Mouse (Mus musculus) heart, embryonic 14.5 days (tissue): ENCODE data around the gene Umps. TPM values are rescaled to one million over a fixed set of nuclear protein-coding genes. Genes with fewer than 3 reads are reported as not detected.

Experiments used
- ATAC-seq: fragments of 200-750 bp; cut with Nextera tagmentation; 2 replicates; pipeline ENCODE4 v1.8.0; 2017; ENCODE audit warnings: low read depth, moderate TSS enrichment; ENCODE audit not compliant: insufficient number of reproducible peaks, insufficient read depth, low FRiP score
- H3K27ac ChIP-seq, 2 experiments: fragments of 200-500 bp in 1 of 2; fragments of 300-500 bp in 1 of 2; sonication (generic) in 1 of 2; replicated peaks in 1 of 2; 2 replicates each; pipeline ENCODE4 v1.5.1; 2012 to 2014; ENCODE audit warnings: low read depth in 2 of 2, low read length in 2 of 2, control low read depth in 1 of 2, mild to moderate bottlenecking in 1 of 2, mixed read lengths in 1 of 2; ENCODE audit not compliant: control insufficient read depth in 1 of 2, insufficient read depth in 1 of 2
- H3K27me3 ChIP-seq: fragments of 300-500 bp; sonication (generic); 2 replicates; pipeline ENCODE4 v1.6.1; 2014; ENCODE audit warnings: mild to moderate bottlenecking, low read length, control low read depth; ENCODE audit not compliant: control insufficient read depth, insufficient read depth
- H3K36me3 ChIP-seq: fragments of 300-500 bp; sonication (generic); 2 replicates; pipeline ENCODE4 v1.6.1; 2014; ENCODE audit warnings: mild to moderate bottlenecking, control low read depth, low read length, mixed read lengths; ENCODE audit not compliant: control insufficient read depth, insufficient read depth
- H3K4me1 ChIP-seq, 2 experiments: fragments of 200-500 bp in 1 of 2; fragments of 300-500 bp in 1 of 2; sonication (generic) in 1 of 2; 2 replicates each; pipeline ENCODE4 v1.6.1; 2012 to 2014; ENCODE audit warnings: low read length in 2 of 2, control low read depth in 1 of 2, mixed read lengths in 1 of 2; ENCODE audit not compliant: control insufficient read depth in 2 of 2, insufficient read depth in 2 of 2
- H3K4me2 ChIP-seq: fragments of 300-500 bp; sonication (generic); 2 replicates; pipeline ENCODE4 v1.6.1; 2014; ENCODE audit warnings: mild to moderate bottlenecking, low read length
- H3K4me3 ChIP-seq, 2 experiments: fragments of 200-500 bp in 1 of 2; fragments of 300-500 bp in 1 of 2; sonication (generic) in 1 of 2; 2 replicates each; pipeline ENCODE4 v1.5.1; 2012 to 2014; ENCODE audit warnings: low read length in 2 of 2, mild to moderate bottlenecking in 2 of 2, control low read depth in 1 of 2, low read depth in 1 of 2, moderate library complexity in 1 of 2; ENCODE audit not compliant: control insufficient read depth in 1 of 2, insufficient read depth in 1 of 2
- H3K9ac ChIP-seq: fragments of 300-500 bp; sonication (generic); 2 replicates; pipeline ENCODE4 v1.6.1; 2014; ENCODE audit warnings: mild to moderate bottlenecking, low read length
- H3K9me3 ChIP-seq: fragments of 300-500 bp; sonication (generic); 2 replicates; pipeline ENCODE4 v1.6.1; 2016; ENCODE audit warnings: low read length, control low read depth; ENCODE audit not compliant: control insufficient read depth
- WGBS: fragments of 180-500 bp; shearing (Covaris S2); extraction: QIAGEN DNeasy Blood & Tissue Kit; methylation state at CpG from one replicate; pipeline ENCODE4 v1.1.7; 2014; 5-methylcytosine and 5-hydroxymethylcytosine counted together
- polyA plus RNA-seq: library from polyadenylated mRNA; unstranded; fragments of >200 nt; fragmentation: Nextera tagmentation; extraction: Ambion mirVana; gene quantifications from 2 replicates; pipeline ENCODE4 v1.2.1, GENCODE M21; 2014

Umps gene
- 26.9 and 29.7 TPM in 2 replicates for polyA plus RNA-seq

DNA sequence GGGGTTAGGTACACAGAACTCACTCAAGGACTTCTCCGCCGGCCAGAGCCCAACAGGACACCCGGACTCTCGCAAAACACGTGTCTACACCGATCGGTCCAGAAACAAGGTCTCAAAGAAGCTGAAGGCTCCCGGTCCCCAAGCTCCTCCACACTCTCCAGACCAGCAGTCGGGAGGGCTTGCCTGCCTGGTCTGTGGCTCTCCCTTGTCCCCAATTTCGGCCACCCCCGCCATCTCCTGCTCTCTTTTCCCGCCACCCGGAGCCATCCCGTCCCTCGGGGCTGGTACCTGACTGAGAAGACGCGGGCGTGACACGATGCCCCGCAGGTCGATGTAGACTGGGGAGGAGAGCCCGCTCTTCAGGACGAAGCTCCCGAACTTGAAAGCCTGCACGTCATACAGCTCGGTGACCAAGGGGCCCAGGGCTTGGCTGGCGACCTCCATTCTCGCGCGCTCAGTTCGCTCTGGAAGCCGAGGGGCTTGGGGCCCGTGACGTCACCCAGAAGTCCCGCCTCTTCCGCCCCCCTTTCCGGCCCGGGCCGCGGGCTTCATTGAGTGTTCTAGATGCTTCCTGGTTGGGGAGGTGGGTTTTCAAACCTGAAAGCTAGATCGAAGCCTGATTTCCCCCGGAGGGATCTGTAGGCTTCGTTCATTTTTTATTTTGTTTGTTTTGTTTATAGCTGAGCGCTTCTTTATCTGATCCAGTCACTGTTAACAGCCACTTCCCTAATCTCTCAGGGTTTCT is at the start of gene Umps:
Gene Umps (minus strand): TSS at position 501 of the 745 bp plus-strand sequence.
- WGBS, result 2% methylated on average over 44 of the region's 44 CpGs
- H3K9me3 ChIP-seq, result no peaks in the 10 kb centered on the region
- peaks cover 3 to 14% of the 10 kb centered on the region in 2 experiments; a peak in 3 of 4 replicates for H3K4me1 ChIP-seq
- ATAC-seq, result peak; percentile 87
- H3K36me3 ChIP-seq, result peaks cover 20% of the 10 kb centered on the region
- peak within 1 kb of the TSS; percentile 88 for H3K9ac ChIP-seq
- peak within 1 kb of the TSS; percentile 86 for H3K4me2 ChIP-seq
- peak within 1 kb of the TSS; percentile 3 to 67; a peak in 3 of 4 replicates for H3K27ac ChIP-seq
- peak within 1 kb of the TSS; percentile 61 to 83 for H3K4me3 ChIP-seq
- no peaks in the 10 kb centered on the region for H3K27me3 ChIP-seq

DNA sequence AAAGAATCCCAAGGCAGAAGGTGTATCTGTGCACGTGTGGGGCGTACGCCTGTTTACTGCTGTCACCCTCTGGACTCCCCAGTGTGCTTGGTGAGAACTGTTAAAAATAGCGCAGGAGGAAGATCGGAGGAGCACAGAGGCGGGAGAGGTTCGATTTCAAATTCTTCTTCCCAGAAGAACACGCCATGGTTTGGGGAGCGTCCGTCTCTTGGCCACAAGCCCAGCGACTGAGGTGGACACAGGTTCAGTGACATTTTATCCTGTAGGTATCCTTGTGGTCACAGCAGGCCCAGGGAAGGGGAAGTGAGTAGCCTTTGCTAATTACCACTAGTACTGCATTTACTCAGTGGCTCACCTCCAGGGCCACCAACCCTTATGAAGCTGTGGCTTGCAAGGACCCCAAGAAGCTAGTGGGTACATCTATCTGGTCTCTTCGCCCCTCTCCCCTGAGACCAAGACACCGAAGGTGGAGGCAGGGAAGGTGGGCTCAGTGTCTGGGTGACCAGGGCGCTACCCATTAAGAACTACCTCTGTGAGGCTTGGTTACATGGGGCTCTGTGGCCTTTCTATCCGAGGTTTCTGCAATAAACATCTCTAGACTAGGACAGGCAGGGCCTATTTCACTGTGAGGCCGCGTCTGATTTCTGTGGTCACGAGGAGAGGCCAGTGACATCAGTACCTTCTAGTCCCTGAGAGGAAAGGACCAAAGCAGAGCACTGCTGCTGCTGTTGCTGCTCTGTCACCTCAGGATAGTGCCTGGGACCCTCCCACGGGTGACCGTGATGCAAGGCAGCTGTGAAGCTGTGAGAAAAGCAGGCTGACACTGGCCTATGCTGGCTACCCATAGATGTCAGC is 45.4 kb upstream of the Umps start:
- WGBS, result 55% methylated on average over 20 of the region's 20 CpGs
- Histone ChIP-seq H3K27me3 (no peaks in the 10 kb centered on the region), H3K36me3 (peaks cover 83% of the 10 kb centered on the region), H3K4me1 (peaks cover 0 to 9% of the 10 kb centered on the region in 2 experiments; a peak in 3 of 4 replicates), H3K4me2 (no peak overlapping the region), H3K4me3 (no peak overlapping the region), H3K9ac (no peak overlapping the region), H3K27ac (no peak overlapping the region), H3K9me3 (0 out of 2 replicates have a peak, but pooled peaks cover 5% of the 10 kb centered on the region)
- no peak for ATAC-seq

- no peak overlapping the region for H3K27ac ChIP-seq
These were observed 42.7 kb upstream of the Umps start for GRCm38 (mm10) chr16:34009567-34009966.

DNA sequence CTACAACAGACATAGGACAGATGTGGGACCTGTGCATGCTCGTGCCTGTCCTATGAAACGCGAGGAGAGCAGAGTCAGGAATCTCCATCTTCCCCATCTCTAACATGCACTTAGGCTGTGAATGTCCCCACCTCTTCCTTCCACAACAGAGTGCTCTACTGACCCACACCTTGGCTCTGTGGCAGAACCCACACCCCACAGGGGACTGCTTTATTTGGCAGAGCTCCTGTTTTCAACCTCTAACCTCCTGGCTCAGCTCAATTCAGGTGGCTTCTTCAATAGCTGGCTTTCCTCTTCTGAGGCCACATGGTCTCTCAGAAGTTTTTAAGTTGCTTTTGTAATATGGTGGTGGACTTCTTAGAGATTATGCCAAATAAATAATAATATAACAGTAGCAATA is 39.1 kb upstream of the Umps start:
- 0 out of 2 replicates have a peak, but pooled peaks cover 5% of the 10 kb centered on the region for H3K9me3 ChIP-seq
- peaks cover 17 to 28% of the 10 kb centered on the region in 2 experiments for H3K4me1 ChIP-seq
- peaks cover 23% of the 10 kb centered on the region for H3K36me3 ChIP-seq
- no peaks in the 10 kb centered on the region for H3K27me3 ChIP-seq
- no peak for ATAC-seq
- no peak overlapping the region for H3K4me3 ChIP-seq
- no peak overlapping the region for H3K27ac ChIP-seq
- no peak overlapping the region for H3K9ac ChIP-seq
- no peak overlapping the region for H3K4me2 ChIP-seq
- 91% methylated on average over 3 of the region's 3 CpGs for WGBS

More at GRCm38 (mm10) chr16:34009567-34009966, 42.7 kb upstream of the Umps start:
- 93% methylated on average over 2 of the region's 2 CpGs for WGBS
- ATAC-seq, result no peak
- Histone ChIP-seq H3K9me3 (0 out of 2 replicates have a peak, but pooled peaks cover 5% of the 10 kb centered on the region), H3K36me3 (peaks cover 58% of the 10 kb centered on the region), H3K4me1 (peaks cover 9 to 18% of the 10 kb centered on the region in 2 experiments), H3K4me3 (no peak overlapping the region), H3K27me3 (no peaks in the 10 kb centered on the region), H3K9ac (no peak overlapping the region), H3K4me2 (no peak overlapping the region)

- Histone ChIP-seq H3K4me3 (no peak overlapping the region), H3K4me2 (peak overlapping the region; percentile 46)
- WGBS, result 5% methylated on average over 4 of the region's 4 CpGs
These were observed 37.3 kb upstream of the Umps start for GRCm38 (mm10) chr16:34004128-34004578.

DNA sequence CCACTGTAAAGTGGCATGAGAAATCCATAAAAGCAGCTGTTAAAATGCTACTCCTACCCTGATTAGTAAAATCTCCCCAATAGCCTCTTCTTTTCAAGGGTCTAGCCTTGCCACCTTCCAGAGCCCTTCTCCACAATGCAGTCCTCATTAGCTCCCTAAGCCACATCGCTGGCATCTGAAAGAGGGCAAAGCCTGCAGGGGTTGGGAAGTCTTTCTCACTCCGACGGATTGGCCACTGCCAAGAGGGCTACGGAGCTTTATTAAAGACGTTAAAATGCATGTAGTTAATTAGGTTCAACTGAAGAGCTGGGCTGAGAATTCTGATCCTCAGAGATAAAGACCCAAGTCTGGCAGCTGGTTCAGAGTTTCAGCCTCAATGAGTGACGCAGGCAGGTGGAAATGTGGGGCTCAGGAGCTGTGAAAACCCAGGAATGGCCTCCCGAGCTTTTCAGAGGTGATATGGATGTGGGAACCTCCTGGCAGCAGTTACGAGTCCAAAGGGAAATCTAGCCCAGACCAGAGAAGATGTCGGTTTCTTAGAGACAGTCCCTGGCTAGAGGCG is 36.8 kb upstream of the Umps start:
- Histone ChIP-seq H3K36me3 (0 out of 2 replicates have a peak, but pooled peaks cover 4% of the 10 kb centered on the region), H3K27me3 (no peaks in the 10 kb centered on the region), H3K9me3 (no peaks in the 10 kb centered on the region), H3K4me2 (peak overlapping the region; percentile 46), H3K4me1 (peaks cover 17 to 28% of the 10 kb centered on the region in 2 experiments), H3K9ac (no peak overlapping the region), H3K27ac (peak overlapping the region; percentile 75 to 85), H3K4me3 (no peak overlapping the region)
- no peak for ATAC-seq
- 35% methylated on average over 10 of the region's 10 CpGs for WGBS

More at GRCm38 (mm10) chr16:34004128-34004578, 37.3 kb upstream of the Umps start:
- peaks cover 7% of the 10 kb centered on the region; the same call in 1 of the 2 replicates for H3K36me3 ChIP-seq
- H3K27me3 ChIP-seq, result no peaks in the 10 kb centered on the region
- H3K27ac ChIP-seq, result peak overlapping the region; percentile 75 to 85
- H3K4me1 ChIP-seq, result peaks cover 17 to 28% of the 10 kb centered on the region in 2 experiments
- no peaks in the 10 kb centered on the region for H3K9me3 ChIP-seq
- no peak overlapping the region; the same call in 1 of the 2 replicates for H3K9ac ChIP-seq
- peak; percentile 86 for ATAC-seq

GRCm38 (mm10) chr16:34000715-34001114 is 33.9 kb upstream of the Umps start:
- H3K9me3 ChIP-seq, result no peaks in the 10 kb centered on the region
- H3K27me3 ChIP-seq, result no peaks in the 10 kb centered on the region
- no peak overlapping the region for H3K4me2 ChIP-seq
- peaks cover 15 to 26% of the 10 kb centered on the region in 2 experiments for H3K4me1 ChIP-seq
- no peak overlapping the region for H3K27ac ChIP-seq
- no peak overlapping the region for H3K4me3 ChIP-seq
- H3K36me3 ChIP-seq, result no peaks in the 10 kb centered on the region
- WGBS, result 82% methylated on average over 8 of the region's 8 CpGs
- no peak for ATAC-seq
- no peak overlapping the region for H3K9ac ChIP-seq
